Mouse (Mus musculus) spleen, embryonic (tissue): ENCODE results near the gene Rhbdf2.

Experiments
- CTCF ChIA-PET: fragments of 350-600 bp; sonication (Branson Sonifier 250); formaldehyde crosslinking; loops from one replicate; lab custom pipeline; 2022; lab: Charles Lee

Rhbdf2 gene

GRCm38 (mm10) chr11:116660181-116660580 is 33.4 kb upstream of the Rhbdf2 start:
- CTCF ChIA-PET = interaction anchor here (0.6 kb wide), 1 partner anchor 148 kb away, joined by 10 read pairs; no protein-coding TSS in a partner anchor

GRCm38 (mm10) chr11:116659027-116659621 is 32.3 kb upstream of the Rhbdf2 start:
- CTCF ChIA-PET = no interaction called here

GRCm38 (mm10) chr11:116658238-116658637 is 31.4 kb upstream of the Rhbdf2 start:
- CTCF ChIA-PET = no interaction called here

- CTCF ChIA-PET = no interaction called here
These were observed 30.7 kb upstream of the Rhbdf2 start for GRCm38 (mm10) chr11:116657311-116658223.

GRCm38 (mm10) chr11:116656348-116657191 is 29.8 kb upstream of the Rhbdf2 start:
- CTCF ChIA-PET = no interaction called here

- CTCF ChIA-PET = no interaction called here
These were observed 27.5 kb upstream of the Rhbdf2 start, which contains the start of gene Cygb for GRCm38 (mm10) chr11:116654255-116654821. Gene Cygb, minus strand, starts transcription at chr11:116654313.

GRCm38 (mm10) chr11:116653709-116654221 is 26.9 kb upstream of the Rhbdf2 start:
- CTCF ChIA-PET = no interaction called here

GRCm38 (mm10) chr11:116653234-116653633 is 26.4 kb upstream of the Rhbdf2 start, which contains the start of gene Prcd:
Gene Prcd, plus strand, starts transcription at chr11:116653534.
- CTCF ChIA-PET = no interaction called here

- CTCF ChIA-PET = interaction anchor here (0.6 kb wide), 1 partner anchor 31 kb away, joined by 4 read pairs; no protein-coding TSS in a partner anchor
These were observed 25.7 kb upstream of the Rhbdf2 start for GRCm38 (mm10) chr11:116652330-116653098.

GRCm38 (mm10) chr11:116651339-116651738 is 24.5 kb upstream of the Rhbdf2 start:
- CTCF ChIA-PET = interaction anchor here (0.6 kb wide), 1 partner anchor 411 kb away, joined by 3 read pairs; no protein-coding TSS in a partner anchor

GRCm38 (mm10) chr11:116650811-116651210 is 24.0 kb upstream of the Rhbdf2 start:
- CTCF ChIA-PET = interaction anchor here (0.6 kb wide), 1 partner anchor 411 kb away, joined by 3 read pairs; no protein-coding TSS in a partner anchor

- CTCF ChIA-PET = no interaction called here
These were observed 23.0 kb upstream of the Rhbdf2 start for GRCm38 (mm10) chr11:116649711-116650337.

- CTCF ChIA-PET = no interaction called here
These were observed 22.2 kb upstream of the Rhbdf2 start for GRCm38 (mm10) chr11:116648976-116649375.

GRCm38 (mm10) chr11:116648213-116648921 is 21.5 kb upstream of the Rhbdf2 start:
- CTCF ChIA-PET = interaction anchor here (0.6 to 0.7 kb wide), 2 partner anchors 39 to 389 kb away, joined by 3 to 4 read pairs; no protein-coding TSS in a partner anchor

GRCm38 (mm10) chr11:116647340-116647991 is 20.6 kb upstream of the Rhbdf2 start:
- CTCF ChIA-PET = interaction anchor here (0.6 kb wide), 1 partner anchor 40 kb away, joined by 3 read pairs; no protein-coding TSS in a partner anchor

- CTCF ChIA-PET = no interaction called here
These were observed 20.0 kb upstream of the Rhbdf2 start for GRCm38 (mm10) chr11:116646771-116647170.

GRCm38 (mm10) chr11:116646136-116646535 is 19.3 kb upstream of the Rhbdf2 start:
- CTCF ChIA-PET = no interaction called here

GRCm38 (mm10) chr11:116645446-116646110 is 18.8 kb upstream of the Rhbdf2 start:
- CTCF ChIA-PET = no interaction called here
